Mouse (Mus musculus) liver, embryonic 16.5 days (tissue): ENCODE results near the gene Gm9195. TPM values are rescaled to one million over a fixed set of nuclear protein-coding genes. Genes with fewer than 3 reads are reported as not detected.

Source experiments
- ATAC-seq: fragments of 200-750 bp; cut with Nextera tagmentation; 2 replicates; pipeline ENCODE4 v1.8.0; 2017; ENCODE audit warnings: low read depth, mild to moderate bottlenecking, moderate number of reproducible peaks, moderate library complexity
- H3K27ac ChIP-seq: fragments of 300-500 bp; sonication (generic); 2 replicates; pipeline ENCODE4 v1.5.1; 2014; ENCODE audit warnings: mild to moderate bottlenecking, low read length
- H3K27me3 ChIP-seq: fragments of 300-500 bp; sonication (generic); 2 replicates; pipeline ENCODE4 v1.6.1; 2014; ENCODE audit warnings: low read depth, low read length, mixed read lengths; ENCODE audit not compliant: control insufficient read depth, insufficient read depth
- H3K36me3 ChIP-seq: fragments of 300-500 bp; sonication (generic); 2 replicates; pipeline ENCODE4 v1.6.1; 2014; ENCODE audit warnings: mild to moderate bottlenecking; ENCODE audit not compliant: control insufficient read depth, insufficient read depth
- H3K4me1 ChIP-seq: fragments of 300-500 bp; sonication (generic); 2 replicates; pipeline ENCODE4 v1.6.1; 2014; ENCODE audit warnings: low read depth, low read length, mixed read lengths; ENCODE audit not compliant: control insufficient read depth
- H3K4me2 ChIP-seq: fragments of 300-500 bp; sonication (generic); 2 replicates; pipeline ENCODE4 v1.6.1; 2014; ENCODE audit warnings: low read depth, low read length, mixed read lengths
- H3K4me3 ChIP-seq: fragments of 300-500 bp; sonication (generic); 2 replicates; pipeline ENCODE4 v1.5.1; 2014; ENCODE audit warnings: low read depth, mild to moderate bottlenecking, low read length
- H3K9ac ChIP-seq: fragments of 300-500 bp; sonication (generic); 2 replicates; pipeline ENCODE4 v1.6.1; 2014; ENCODE audit warnings: low read depth, low read length
- H3K9me3 ChIP-seq: fragments of 300-500 bp; sonication (generic); replicated peaks from 2 replicates; pipeline ENCODE4 v1.6.1; 2016; ENCODE audit warnings: low read length; ENCODE audit not compliant: control insufficient read depth
- WGBS: fragments of 180-500 bp; shearing (Covaris S2); extraction: QIAGEN DNeasy Blood & Tissue Kit; methylation state at CpG from one replicate; pipeline ENCODE4 v1.1.7; 2014; ENCODE audit not compliant: insufficient replicate concordance; 5-methylcytosine and 5-hydroxymethylcytosine counted together
- polyA plus RNA-seq: library from polyadenylated mRNA; unstranded; fragments of >200 nt; fragmentation: Nextera tagmentation; extraction: Ambion mirVana; gene quantifications from 2 replicates; pipeline ENCODE4 v1.2.1, GENCODE M21; 2015

Gene Gm9195
- polyA plus RNA-seq, 1 experiment from 2014 or later, result not detected

GRCm38 (mm10) chr14:72461591-72461990 is 30.0 kb downstream of the Gm9195 start:
- Histone ChIP-seq H3K27ac (no peak overlapping the region), H3K36me3 (no peaks in the 10 kb centered on the region), H3K4me2 (no peak overlapping the region), H3K4me1 (no peaks in the 10 kb centered on the region), H3K9ac (no peak overlapping the region), H3K9me3 (no peaks in the 10 kb centered on the region), H3K4me3 (no peak overlapping the region), H3K27me3 (no peaks in the 10 kb centered on the region)
- ATAC-seq, result no peak
- WGBS, result 44% methylated on average over 1 of the region's 1 CpGs

- H3K4me1 ChIP-seq, result no peaks in the 10 kb centered on the region
- 49% methylated on average over 2 of the region's 2 CpGs for WGBS
These were observed 31.3 kb downstream of the Gm9195 start for GRCm38 (mm10) chr14:72460291-72460690.

GRCm38 (mm10) chr14:72458930-72459329 is 32.7 kb downstream of the Gm9195 start:
- no peaks in the 10 kb centered on the region for H3K36me3 ChIP-seq
- no peaks in the 10 kb centered on the region for H3K4me1 ChIP-seq
- no peaks in the 10 kb centered on the region for H3K9me3 ChIP-seq
- no peak overlapping the region for H3K9ac ChIP-seq
- H3K4me3 ChIP-seq, result no peak overlapping the region
- no peaks in the 10 kb centered on the region for H3K27me3 ChIP-seq
- 80% methylated on average over 1 of the region's 1 CpGs for WGBS
- H3K4me2 ChIP-seq, result no peak overlapping the region
- no peak for ATAC-seq
- no peak overlapping the region for H3K27ac ChIP-seq

More at GRCm38 (mm10) chr14:72460291-72460690, 31.3 kb downstream of the Gm9195 start:
- Histone ChIP-seq H3K27me3 (no peaks in the 10 kb centered on the region), H3K27ac (no peak overlapping the region), H3K9me3 (no peaks in the 10 kb centered on the region), H3K4me3 (no peak overlapping the region), H3K4me2 (no peak overlapping the region), H3K36me3 (no peaks in the 10 kb centered on the region), H3K9ac (no peak overlapping the region)
- no peak for ATAC-seq

- H3K27me3 ChIP-seq, result no peaks in the 10 kb centered on the region
- no peak for ATAC-seq
- no peaks in the 10 kb centered on the region for H3K9me3 ChIP-seq
- H3K4me1 ChIP-seq, result no peaks in the 10 kb centered on the region
- H3K4me3 ChIP-seq, result no peak overlapping the region
- H3K4me2 ChIP-seq, result no peak overlapping the region
- H3K27ac ChIP-seq, result no peak overlapping the region
- 47% methylated on average over 9 of the region's 9 CpGs for whole genome bisulfite sequencing
- H3K36me3 ChIP-seq, result no peaks in the 10 kb centered on the region
- no peak overlapping the region for H3K9ac ChIP-seq
These were observed 44.2 kb downstream of the Gm9195 start for GRCm38 (mm10) chr14:72447141-72448091.

DNA sequence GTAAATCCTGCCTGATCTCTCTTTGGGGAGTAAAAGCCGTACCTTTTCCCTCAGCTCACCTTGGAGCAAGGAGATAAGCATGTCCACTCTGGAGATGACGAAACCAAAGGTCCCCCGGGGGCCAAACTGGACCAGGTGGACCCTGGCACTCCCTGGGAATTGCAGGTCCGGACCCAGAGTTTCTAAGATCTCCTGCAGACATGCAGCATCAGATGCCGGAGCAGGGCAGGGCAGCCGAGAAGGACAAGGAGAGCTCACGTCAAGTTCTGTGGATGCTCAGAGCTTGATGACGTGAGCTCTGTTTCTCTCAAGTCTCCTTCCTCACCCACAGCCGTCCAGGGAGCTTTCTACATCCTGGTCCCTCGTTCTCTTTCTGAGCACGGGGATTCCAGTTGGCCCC is 48.7 kb downstream of the Gm9195 start:
- H3K4me1 ChIP-seq, result no peaks in the 10 kb centered on the region
- H3K9ac ChIP-seq, result no peak overlapping the region
- no peaks in the 10 kb centered on the region for H3K9me3 ChIP-seq
- H3K36me3 ChIP-seq, result no peaks in the 10 kb centered on the region
- H3K4me2 ChIP-seq, result no peak overlapping the region
- no peak for ATAC-seq
- WGBS, result 55% methylated on average over 11 of the region's 11 CpGs
- H3K27me3 ChIP-seq, result no peaks in the 10 kb centered on the region
- no peak overlapping the region for H3K4me3 ChIP-seq
- H3K27ac ChIP-seq, result no peak overlapping the region

GRCm38 (mm10) chr14:72440929-72441328 is 50.7 kb downstream of the Gm9195 start:
- Histone ChIP-seq H3K4me1 (no peaks in the 10 kb centered on the region), H3K4me2 (no peak overlapping the region), H3K27me3 (no peaks in the 10 kb centered on the region), H3K9ac (no peak overlapping the region), H3K9me3 (no peaks in the 10 kb centered on the region), H3K27ac (no peak overlapping the region), H3K4me3 (no peak overlapping the region), H3K36me3 (no peaks in the 10 kb centered on the region)
- no peak for ATAC-seq
- 69% methylated on average over 7 of the region's 7 CpGs for WGBS

- Histone ChIP-seq H3K4me2 (no peak overlapping the region), H3K4me3 (no peak overlapping the region), H3K36me3 (no peaks in the 10 kb centered on the region), H3K9me3 (no peaks in the 10 kb centered on the region), H3K4me1 (no peaks in the 10 kb centered on the region), H3K9ac (no peak overlapping the region), H3K27me3 (no peaks in the 10 kb centered on the region), H3K27ac (no peak overlapping the region)
- 58% methylated on average over 6 of the region's 6 CpGs for WGBS
- no peak for ATAC-seq
These were observed 51.2 kb downstream of the Gm9195 start for GRCm38 (mm10) chr14:72440436-72440835.

GRCm38 (mm10) chr14:72438976-72439375 is 52.7 kb downstream of the Gm9195 start:
- no peak overlapping the region for H3K27ac ChIP-seq
- no peak overlapping the region for H3K9ac ChIP-seq
- no peaks in the 10 kb centered on the region for H3K27me3 ChIP-seq
- WGBS, result 53% methylated on average over 1 of the region's 1 CpGs
- ATAC-seq, result no peak
- no peaks in the 10 kb centered on the region for H3K36me3 ChIP-seq
- H3K4me1 ChIP-seq, result no peaks in the 10 kb centered on the region
- no peaks in the 10 kb centered on the region for H3K9me3 ChIP-seq
- H3K4me3 ChIP-seq, result no peak overlapping the region
- H3K4me2 ChIP-seq, result no peak overlapping the region

DNA sequence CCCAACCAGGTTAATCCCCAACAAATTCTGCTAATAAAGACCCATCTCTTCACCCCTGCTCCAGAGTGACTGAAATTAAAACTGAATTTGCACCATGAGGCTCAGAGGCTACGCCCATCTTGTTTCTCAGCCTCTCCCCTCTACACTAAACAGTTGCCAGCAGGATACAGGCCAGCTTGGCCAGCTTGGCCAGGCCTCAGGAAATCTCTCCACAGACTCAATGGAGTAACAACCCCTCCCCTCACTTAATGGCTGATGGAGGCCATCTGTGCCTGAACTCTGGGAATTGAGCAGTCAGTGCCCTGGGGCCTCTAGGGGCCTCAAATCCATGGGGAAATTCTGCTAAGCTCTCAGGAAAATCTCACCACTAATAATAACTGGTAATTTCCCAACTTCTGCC is 101.9 kb downstream of the Gm9195 start:
- H3K27me3 ChIP-seq, result no peaks in the 10 kb centered on the region
- no peaks in the 10 kb centered on the region for H3K4me1 ChIP-seq
- no peak overlapping the region for H3K4me3 ChIP-seq
- no peaks in the 10 kb centered on the region for H3K9me3 ChIP-seq
- no peak overlapping the region for H3K9ac ChIP-seq
- no peaks in the 10 kb centered on the region for H3K36me3 ChIP-seq
- ATAC-seq, result no peak
- H3K4me2 ChIP-seq, result no peak overlapping the region
- WGBS, result 38% methylated on average over 1 of the region's 1 CpGs
- no peak overlapping the region for H3K27ac ChIP-seq
